Mouse (Mus musculus): ENCODE measurements around the gene Kif28.
"Not testable (repeated sequence)": the region's sequence is repeated elsewhere in the genome, so short reads cannot be mapped to it uniquely, and the experiment has no call there.

Kif28 gene

DNA sequence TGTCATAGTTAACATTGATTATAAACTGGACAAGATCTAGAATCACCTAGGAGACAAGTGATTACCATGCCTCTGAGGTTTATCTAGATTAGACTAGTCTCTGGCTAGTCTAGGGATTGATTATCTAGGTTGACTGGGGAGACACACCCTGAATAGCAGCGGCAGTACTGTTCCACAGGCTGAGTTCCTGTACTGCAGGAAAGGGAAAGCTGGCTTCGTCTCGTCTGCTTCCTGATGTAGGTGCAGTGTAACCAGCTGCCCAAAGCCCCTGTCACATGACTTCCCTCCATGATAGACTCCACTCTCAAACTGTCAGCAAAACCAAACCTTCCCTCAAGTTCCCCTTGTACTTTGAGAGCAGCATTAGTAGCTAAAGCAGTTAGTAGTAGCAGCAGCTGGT is 40.9 kb downstream of the Kif28 start:
- DNase-seq (ENCODE audit: low spot score in 2 of 2), result no peak

- DNase-seq (ENCODE audit: low spot score in 2 of 2), result no peak
These were observed 55.6 kb downstream of the Kif28 start for GRCm38 (mm10) chr1:179689479-179689878.

DNA sequence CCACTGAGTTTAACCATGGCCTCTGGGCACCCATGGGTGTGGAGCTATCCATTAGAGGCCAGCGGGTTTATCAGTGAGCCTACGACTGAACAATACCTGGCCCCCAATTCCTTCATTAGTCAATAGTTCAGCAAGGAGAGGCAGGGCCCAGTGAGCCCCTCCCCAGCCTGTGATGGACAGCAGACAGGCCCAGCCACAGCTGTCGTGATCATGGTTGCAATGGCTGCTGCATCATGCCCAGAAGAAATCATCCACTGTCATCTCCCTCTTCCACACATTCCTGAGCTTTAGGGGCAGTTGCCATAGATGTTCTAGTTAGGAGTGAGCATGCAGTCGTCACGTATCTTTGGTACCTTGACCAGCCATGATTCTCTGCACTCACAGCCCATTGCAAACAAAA is 56.2 kb downstream of the Kif28 start:
- DNase-seq (ENCODE audit: low spot score in 2 of 2), result no peak

DNA sequence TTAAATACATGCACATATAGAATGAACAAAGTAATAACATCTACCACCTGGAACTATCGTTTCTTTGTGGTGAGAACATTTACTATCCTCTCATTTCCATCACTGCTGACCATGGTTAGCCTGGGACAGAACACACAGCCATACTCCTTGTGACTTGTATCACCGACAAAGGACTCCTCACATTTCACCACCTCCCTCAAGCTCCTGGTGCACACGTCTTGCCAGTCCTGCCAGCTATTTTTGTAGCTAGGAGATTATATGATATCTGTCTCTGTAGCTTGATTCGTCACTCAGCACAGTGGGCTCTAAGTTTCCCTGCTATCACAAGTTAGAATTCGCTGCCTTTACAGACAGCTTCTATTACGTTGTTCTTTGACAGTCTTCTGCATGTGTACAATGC is 56.7 kb downstream of the Kif28 start:
- DNase-seq (ENCODE audit: low spot score in 2 of 2), result no peak

GRCm38 (mm10) chr1:179687966-179688365 is 57.1 kb downstream of the Kif28 start:
- no peak for DNase-seq (ENCODE audit: low spot score in 2 of 2)

- no peak for DNase-seq (ENCODE audit: low spot score in 2 of 2)
These were observed 57.8 kb downstream of the Kif28 start for GRCm38 (mm10) chr1:179687305-179687704.

- no peak for DNase-seq (ENCODE audit: low spot score in 2 of 2)
These were observed 58.3 kb downstream of the Kif28 start for GRCm38 (mm10) chr1:179686781-179687180.

- DNase-seq (ENCODE audit: low spot score in 2 of 2), result no peak
These were observed 58.7 kb downstream of the Kif28 start for GRCm38 (mm10) chr1:179686348-179686747.

- not testable (repeated sequence) for DNase-seq (ENCODE audit: low spot score in 2 of 2)
These were observed 62.3 kb downstream of the Kif28 start for GRCm38 (mm10) chr1:179682753-179683152.

- no peak for DNase-seq (ENCODE audit: low spot score in 2 of 2)
These were observed 65.7 kb downstream of the Kif28 start for GRCm38 (mm10) chr1:179679326-179679725.

- no peak for DNase-seq (ENCODE audit: low spot score in 2 of 2)
These were observed 68.0 kb downstream of the Kif28 start for GRCm38 (mm10) chr1:179677031-179677430.

DNA sequence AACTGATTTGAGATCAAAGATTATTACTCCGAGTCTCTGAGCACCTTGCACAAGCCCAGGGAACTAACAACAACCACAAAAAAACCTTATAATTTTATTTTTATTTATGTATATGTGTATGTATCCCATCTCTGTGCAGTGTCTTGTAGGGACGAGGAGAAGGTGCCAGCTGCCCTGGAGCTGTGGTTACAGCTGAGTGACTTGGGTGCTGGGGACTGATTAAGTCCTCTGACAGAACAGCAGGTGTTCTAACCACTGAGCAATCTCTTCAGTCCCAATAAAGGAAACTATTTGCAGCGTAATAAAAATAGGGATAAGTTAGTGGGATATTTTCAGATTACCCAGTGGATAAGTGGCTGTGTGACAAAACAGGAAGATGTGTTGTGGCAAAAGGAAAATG is 70.7 kb downstream of the Kif28 start:
- no peak for DNase-seq (ENCODE audit: low spot score in 2 of 2)

DNA sequence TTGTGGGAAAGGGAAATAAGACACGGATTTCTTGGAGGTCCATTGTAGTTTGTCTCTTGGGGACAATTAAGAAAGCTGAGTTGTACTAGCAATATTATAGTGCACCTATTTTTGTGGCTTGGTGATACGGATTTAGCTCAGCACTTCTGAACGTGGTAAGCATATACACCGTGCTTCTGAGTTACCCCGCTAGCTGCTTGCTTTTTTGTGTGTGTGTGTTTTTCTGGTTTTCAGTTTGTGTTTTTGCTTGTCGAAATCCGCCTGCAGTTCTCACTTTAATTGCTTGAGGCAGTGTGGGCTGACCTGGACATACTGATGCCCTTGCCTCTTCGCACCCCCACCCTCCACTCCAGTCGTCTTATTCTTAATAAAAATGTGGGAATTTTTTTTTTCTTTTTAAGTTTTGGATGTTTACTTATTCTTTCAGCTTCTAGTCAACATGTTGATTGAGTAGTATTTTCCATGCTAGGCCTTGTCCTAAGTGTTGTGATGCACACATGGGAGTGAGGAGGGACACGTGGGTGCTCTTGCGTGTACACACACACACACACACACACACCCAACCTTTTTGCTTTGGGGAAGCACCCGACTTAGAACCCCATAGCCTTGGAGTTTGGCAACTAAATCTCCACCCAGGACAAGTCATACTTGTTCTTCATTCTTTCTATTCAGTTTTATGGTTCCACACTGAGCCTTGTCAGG is 76.1 kb downstream of the Kif28 start:
- no peak for DNase-seq (ENCODE audit: low spot score in 2 of 2)

DNA sequence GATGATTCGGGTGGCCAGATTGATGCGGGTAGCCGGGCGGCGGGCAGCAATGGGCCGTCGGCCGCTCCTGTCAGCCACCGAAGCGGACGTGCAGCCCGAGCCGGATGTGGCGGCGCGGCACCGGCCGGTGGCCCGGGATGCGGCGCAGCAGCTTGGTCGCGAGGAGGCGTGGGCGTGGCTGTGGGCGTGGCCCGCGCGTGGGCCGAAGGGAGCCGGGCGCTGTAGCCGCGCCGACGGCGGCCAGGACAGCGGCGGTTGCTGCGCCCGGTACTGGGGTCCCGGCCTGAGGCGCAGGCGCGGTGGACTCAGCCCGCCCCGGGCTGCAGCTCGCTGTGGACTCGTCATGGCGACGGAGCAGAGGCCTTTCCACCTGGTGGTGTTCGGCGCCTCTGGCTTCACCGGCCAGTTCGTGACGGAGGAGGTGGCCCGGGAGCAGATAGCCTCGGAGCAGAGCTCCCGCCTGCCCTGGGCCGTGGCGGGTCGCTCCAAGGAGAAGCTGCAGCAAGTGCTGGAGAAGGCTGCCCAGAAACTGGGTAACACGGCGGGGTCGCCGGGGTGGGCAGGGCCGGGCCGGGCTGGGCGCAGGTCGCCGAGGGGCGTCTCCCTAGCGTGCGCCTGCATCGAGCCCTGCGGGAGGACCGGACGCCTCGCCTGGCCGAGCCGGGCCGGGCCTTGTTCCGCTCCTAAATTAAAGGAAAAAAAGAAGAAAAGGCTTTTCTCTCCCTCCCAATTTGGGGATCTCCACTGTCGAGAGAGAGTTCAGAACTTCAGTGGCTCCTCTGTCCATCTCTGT is 76.9 kb downstream of the Kif28 start, which contains the start of gene Sccpdh:
Gene Sccpdh (plus strand): TSS at position 198 of the 793 bp plus-strand sequence.
- peak; percentile 71 to 79 for DNase-seq (ENCODE audit: low spot score in 2 of 2)

DNA sequence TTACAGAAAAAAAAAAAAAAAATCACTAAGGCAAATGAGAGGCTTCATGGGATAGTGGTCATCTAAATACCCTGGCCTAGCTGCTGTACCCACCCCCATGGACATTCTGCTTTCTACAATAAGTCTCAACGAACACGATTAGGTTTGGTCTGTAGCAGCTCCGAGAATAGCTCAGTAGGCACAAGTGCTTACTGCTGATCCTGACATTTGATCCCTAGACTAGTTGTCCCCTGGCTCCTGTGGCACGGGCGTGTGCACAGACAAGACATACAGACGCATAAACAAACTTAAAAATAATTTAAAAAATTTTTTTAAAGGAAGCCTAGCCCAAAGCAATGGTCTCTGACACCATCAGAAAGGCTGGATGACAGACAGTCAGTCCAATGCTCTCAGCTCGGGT is 77.6 kb downstream of the Kif28 start:
- DNase-seq (ENCODE audit: low spot score in 2 of 2), result no peak

DNA sequence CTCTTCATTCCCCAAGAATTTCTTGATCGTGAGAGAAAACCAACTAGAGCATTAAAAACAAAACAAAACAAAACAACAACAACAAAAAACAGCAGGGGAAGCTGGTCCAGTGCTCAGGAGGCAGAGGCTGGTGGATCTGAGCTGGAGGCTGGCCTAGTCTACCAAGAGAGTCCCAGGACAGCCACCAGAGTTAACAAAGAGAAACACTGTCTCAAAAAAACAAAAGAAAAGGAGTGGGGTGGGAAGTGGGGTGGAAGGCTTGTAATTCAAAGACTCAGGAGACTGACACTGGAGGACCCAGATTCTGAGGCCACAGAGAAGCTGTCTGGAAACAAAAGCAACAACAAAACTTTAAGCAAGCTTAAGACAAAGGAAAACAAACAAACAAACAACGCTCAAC is 78.1 kb downstream of the Kif28 start:
- DNase-seq (ENCODE audit: low spot score in 2 of 2), result no peak

GRCm38 (mm10) chr1:179664309-179664930 is 80.7 kb downstream of the Kif28 start:
- no peak for DNase-seq (ENCODE audit: low spot score in 2 of 2)

DNA sequence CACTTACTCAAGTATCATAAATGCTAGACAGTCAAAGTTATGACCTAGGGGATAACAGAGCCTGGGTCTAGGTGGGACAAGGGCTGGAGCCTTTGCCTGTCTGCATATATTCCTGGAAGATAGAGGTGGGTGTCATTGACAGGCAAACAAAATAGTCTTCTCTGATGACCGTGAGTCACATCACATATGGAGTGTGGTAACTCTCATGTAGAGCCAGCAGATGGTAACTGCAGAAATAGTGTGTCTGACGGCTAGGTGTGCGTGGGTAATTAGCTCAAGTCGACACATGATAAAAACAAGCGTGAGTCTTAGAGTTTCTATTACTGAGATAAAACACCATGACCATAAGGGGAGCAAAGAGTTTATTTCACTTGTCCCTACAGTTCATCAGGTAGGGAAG is 82.0 kb downstream of the Kif28 start:
- peak; percentile 55 for DNase-seq (ENCODE audit: low spot score in 2 of 2)

GRCm38 (mm10) chr1:179651224-179651623 is 93.8 kb downstream of the Kif28 start:
- DNase-seq (ENCODE audit: low spot score in 2 of 2), result peak; percentile 19 to 24

DNA sequence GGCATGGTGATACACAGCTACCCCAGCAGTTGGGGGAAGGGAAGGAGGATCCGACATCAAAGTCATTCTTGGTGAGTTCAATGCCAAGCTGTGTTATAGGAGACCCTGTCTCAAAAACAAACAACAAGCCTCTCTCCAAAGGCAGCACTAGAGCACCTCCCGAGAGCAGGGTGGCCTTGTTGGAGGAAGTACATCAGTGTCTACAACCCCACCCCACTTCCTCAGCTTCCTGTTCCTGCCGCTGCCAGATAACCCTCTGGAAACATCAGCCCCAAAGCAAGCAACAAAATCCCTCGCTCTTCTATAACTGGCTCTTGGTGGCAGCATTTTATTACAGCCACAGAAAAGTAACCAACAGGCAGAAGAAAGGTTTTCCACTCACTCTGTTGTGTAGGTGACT is 94.8 kb downstream of the Kif28 start:
- DNase-seq (ENCODE audit: low spot score in 2 of 2), result no peak

DNA sequence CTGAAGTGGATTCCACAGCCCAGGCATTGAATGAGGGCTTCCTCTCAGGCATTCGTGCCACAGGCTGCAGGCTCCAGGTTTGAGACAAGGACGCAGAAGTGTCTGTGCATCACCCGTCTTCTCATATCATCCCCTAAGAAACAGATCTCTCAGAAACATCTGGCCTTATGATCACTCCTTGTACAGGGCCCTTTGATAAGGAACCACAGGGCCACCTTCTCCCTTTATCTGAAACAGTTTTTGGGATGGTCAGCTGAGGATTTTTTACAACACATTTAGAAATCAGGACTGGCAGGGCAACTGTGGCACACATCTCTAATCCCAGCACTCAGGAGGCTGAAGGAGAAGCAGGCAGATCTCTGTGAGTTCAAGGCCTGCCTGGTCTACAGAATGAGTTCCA is 95.7 kb downstream of the Kif28 start:
- no peak for DNase-seq (ENCODE audit: low spot score in 2 of 2)

DNA sequence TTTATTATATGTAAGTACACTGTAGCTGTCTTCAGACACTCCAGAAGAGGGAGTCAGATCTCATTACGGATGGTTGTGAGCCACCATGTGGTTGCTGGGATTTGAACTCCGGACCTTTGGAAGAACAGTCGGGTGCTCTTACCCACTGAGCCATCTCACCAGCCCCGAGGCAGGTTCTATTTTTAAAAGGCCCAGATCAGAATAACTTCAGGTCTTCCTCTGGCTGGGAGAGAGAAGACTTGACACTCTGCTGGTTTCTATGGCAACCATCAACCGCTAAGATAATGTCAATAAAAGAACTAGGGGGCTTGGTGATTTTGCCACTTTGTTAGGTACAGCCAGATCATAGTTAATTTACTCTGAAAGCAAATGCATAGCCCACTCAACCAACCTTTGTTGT is 96.4 kb downstream of the Kif28 start:
- not testable (repeated sequence) for DNase-seq (ENCODE audit: low spot score in 2 of 2)

DNA sequence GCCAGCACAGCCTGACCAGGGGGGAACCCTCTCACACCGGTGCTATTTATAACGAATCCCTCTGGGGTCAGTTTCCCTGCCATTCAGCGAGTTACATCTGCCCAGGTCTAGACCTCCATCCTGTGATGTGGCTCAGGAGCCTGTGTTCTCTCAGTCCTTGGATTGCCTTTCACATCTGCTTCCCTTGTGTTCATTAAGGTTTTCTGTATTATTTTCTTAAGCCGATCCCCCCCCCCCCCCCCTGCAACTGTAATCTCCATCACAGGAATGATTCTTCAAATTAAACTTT is 99.1 kb downstream of the Kif28 start:
- no peak for DNase-seq (ENCODE audit: low spot score in 2 of 2)
